Mouse (Mus musculus): ENCODE data around the gene Prkag2. TPM values are rescaled to one million over a fixed set of nuclear protein-coding genes. Genes with fewer than 3 reads are reported as not detected.

The Prkag2 gene
- polyA plus RNA-seq, 2 experiments: 3.1 to 4.0 TPM

DNA sequence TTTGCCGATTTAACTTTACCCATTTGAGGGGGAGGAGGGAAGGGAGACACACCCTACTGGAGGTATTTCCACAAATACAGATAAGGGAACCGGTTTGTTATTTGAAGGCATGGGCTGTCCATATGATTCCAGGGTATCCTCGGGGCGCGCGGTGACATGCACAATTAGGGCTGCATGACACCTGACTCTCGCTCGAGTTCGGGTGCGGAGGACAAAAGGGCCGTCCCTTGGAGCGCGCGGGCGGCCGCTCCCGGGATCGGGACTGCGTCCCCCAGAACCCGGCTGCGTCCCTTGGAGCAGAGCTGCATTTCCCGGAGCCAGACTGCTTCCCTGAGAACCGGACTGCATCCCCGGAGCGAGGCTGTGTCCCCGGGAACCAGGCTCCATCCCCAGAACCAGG lies 192.7 kb downstream of the Prkag2 start:
- peak in 1 of 3 experiments; percentile 20 for DNase-seq (ENCODE audit: low read depth in 3 of 3, low spot score in 3 of 3)

DNA sequence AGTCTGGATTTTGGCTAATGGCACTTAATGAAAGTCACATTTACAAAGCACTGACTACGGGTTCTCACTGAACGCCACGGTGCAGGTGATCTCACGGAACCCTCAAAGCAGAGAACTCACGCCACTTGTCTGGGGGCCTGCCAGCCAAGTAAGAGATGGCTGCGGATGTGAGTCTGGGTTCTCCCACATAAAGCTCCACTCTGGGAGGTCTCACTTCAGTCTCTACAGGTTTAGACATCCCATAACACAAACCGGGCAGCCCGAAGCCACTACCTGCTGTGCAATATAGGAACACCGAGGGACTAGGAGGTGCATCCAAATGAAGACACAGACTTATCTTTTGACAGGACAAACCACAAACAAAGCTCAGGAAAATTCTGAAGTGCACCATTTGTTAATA lies 193.6 kb downstream of the Prkag2 start:
- 68% methylated on average over 9 of the region's 9 CpGs for WGBS (ENCODE audit: insufficient replicate concordance)
- peaks cover 9% of the 10 kb centered on the region; the same call in 1 of the 2 replicates for H3K27me3 ChIP-seq (ENCODE audit: control insufficient read depth, insufficient read depth, low read length)
- no peak overlapping the region for H3K27ac ChIP-seq
- TF ChIP-seq EP300 (IDR thresholded peaks at IDR 0.05; ENCODE audit: low read depth): no peak
- no peak for TF ChIP-seq CTCF (IDR thresholded peaks at IDR 0.05; ENCODE audit: low read depth)
- H3K4me3 ChIP-seq (ENCODE audit: insufficient read depth in 1 of 2, low read depth in 2 of 2, low read length in 2 of 2): no peak overlapping the region
- DNase-seq (ENCODE audit: low read depth in 3 of 3, low spot score in 3 of 3) (no peak), ATAC-seq (ENCODE audit: insufficient read depth) (no peak)
- H3K9ac ChIP-seq (replicated peaks): no peak overlapping the region
- H3K4me2 ChIP-seq (ENCODE audit: low read depth): no peak overlapping the region
- H3K36me3 ChIP-seq (replicated peaks; ENCODE audit: control insufficient read depth, insufficient read depth, low read depth): no peaks in the 10 kb centered on the region
- peaks cover 0 to 4% of the 10 kb centered on the region in 2 experiments; a peak in 3 of 4 replicates for H3K4me1 ChIP-seq (replicated peaks; ENCODE audit: control insufficient read depth in 2 of 2, insufficient read depth in 2 of 2, low read length in 1 of 2)
- no peaks in the 10 kb centered on the region for H3K9me3 ChIP-seq (ENCODE audit: control insufficient read depth, low read length)

More for the DNA sequence above, 192.7 kb downstream of the Prkag2 start:
- no peak for TF ChIP-seq CTCF (IDR thresholded peaks at IDR 0.05; ENCODE audit: low read depth)
- TF ChIP-seq EP300 (IDR thresholded peaks at IDR 0.05; ENCODE audit: low read depth): no peak
- ATAC-seq (ENCODE audit: insufficient read depth): peak; percentile 19
- peak overlapping the region; percentile 58 for H3K9ac ChIP-seq (replicated peaks)
- peaks cover 9% of the 10 kb centered on the region; the same call in 1 of the 2 replicates for H3K27me3 ChIP-seq (ENCODE audit: control insufficient read depth, insufficient read depth, low read length)
- no peaks in the 10 kb centered on the region for H3K36me3 ChIP-seq (replicated peaks; ENCODE audit: control insufficient read depth, insufficient read depth, low read depth)
- H3K4me3 ChIP-seq (ENCODE audit: insufficient read depth in 1 of 2, low read depth in 2 of 2, low read length in 2 of 2): peak overlapping the region; percentile 56 to 66
- no peak overlapping the region for H3K27ac ChIP-seq
- H3K4me1 ChIP-seq (replicated peaks; ENCODE audit: control insufficient read depth in 2 of 2, insufficient read depth in 2 of 2, low read length in 1 of 2): peaks cover 0 to 4% of the 10 kb centered on the region in 2 experiments; a peak in 3 of 4 replicates
- peak overlapping the region; percentile 92 for H3K4me2 ChIP-seq (ENCODE audit: low read depth)
- no peaks in the 10 kb centered on the region for H3K9me3 ChIP-seq (ENCODE audit: control insufficient read depth, low read length)
- 1% methylated on average over 26 of the region's 26 CpGs for WGBS (ENCODE audit: insufficient replicate concordance)

DNA sequence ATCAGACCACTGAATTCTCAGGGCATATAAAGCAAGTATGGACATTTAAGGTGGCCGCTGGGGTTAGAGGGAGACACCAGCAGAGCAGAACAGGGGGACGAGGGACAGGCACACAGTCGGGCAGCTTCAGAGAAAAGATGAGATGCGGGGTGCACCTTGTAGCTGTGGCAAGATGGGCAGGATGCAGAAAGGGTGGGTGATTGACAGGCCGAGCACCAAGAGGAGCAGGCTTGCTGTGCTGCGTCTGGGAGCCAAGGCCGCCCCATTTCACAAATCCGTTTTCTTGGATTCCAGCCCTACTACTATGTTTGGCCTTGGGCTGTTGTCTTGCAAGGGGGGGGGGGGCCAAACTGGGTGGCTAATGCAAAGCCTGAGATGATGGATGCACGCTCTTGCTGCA lies 195.5 kb downstream of the Prkag2 start:
- no peak overlapping the region for H3K4me2 ChIP-seq (ENCODE audit: low read depth)
- 81% methylated on average over 9 of the region's 9 CpGs for WGBS (ENCODE audit: insufficient replicate concordance)
- H3K27me3 ChIP-seq (ENCODE audit: control insufficient read depth, insufficient read depth, low read length): peaks cover 9% of the 10 kb centered on the region; the same call in 1 of the 2 replicates
- H3K9ac ChIP-seq (replicated peaks): no peak overlapping the region
- TF ChIP-seq CTCF (IDR thresholded peaks at IDR 0.05; ENCODE audit: low read depth) (no peak), EP300 (IDR thresholded peaks at IDR 0.05; ENCODE audit: low read depth) (no peak)
- no peak overlapping the region for H3K4me3 ChIP-seq (ENCODE audit: insufficient read depth in 1 of 2, low read depth in 2 of 2, low read length in 2 of 2)
- ATAC-seq (ENCODE audit: insufficient read depth): no peak
- H3K4me1 ChIP-seq (replicated peaks; ENCODE audit: control insufficient read depth in 2 of 2, insufficient read depth in 2 of 2, low read length in 1 of 2): peaks cover 0 to 4% of the 10 kb centered on the region in 2 experiments; a peak in 3 of 4 replicates
- H3K9me3 ChIP-seq (ENCODE audit: control insufficient read depth, low read length): no peaks in the 10 kb centered on the region
- no peak overlapping the region for H3K27ac ChIP-seq
- no peaks in the 10 kb centered on the region for H3K36me3 ChIP-seq (replicated peaks; ENCODE audit: control insufficient read depth, insufficient read depth, low read depth)
- no peak for DNase-seq (ENCODE audit: low read depth in 3 of 3, low spot score in 3 of 3)

DNA sequence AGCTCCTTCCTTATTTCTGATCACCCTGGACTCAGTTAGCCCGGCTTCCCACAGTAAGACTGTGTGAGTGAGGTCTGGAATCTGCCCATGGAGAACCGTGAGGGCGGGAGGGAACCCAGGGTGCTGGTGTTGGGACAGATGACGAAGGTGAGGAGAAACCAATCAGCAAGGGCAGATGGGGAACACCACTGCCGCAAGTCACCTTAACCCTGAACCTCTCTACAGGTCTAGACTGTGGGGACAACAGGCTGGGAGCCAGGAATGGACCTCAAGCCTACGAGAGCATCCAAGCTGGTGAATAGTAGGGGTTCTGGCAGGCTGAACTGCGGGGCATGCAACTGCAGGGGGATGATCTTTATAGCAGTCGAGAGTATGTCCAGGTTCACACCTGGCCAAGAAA lies 196.0 kb downstream of the Prkag2 start:
- no peaks in the 10 kb centered on the region for H3K9me3 ChIP-seq (ENCODE audit: control insufficient read depth, low read length)
- H3K4me2 ChIP-seq (ENCODE audit: low read depth): no peak overlapping the region
- no peak for TF ChIP-seq CTCF (IDR thresholded peaks at IDR 0.05; ENCODE audit: low read depth)
- TF ChIP-seq EP300 (IDR thresholded peaks at IDR 0.05; ENCODE audit: low read depth): no peak
- H3K4me1 ChIP-seq (replicated peaks; ENCODE audit: control insufficient read depth in 2 of 2, insufficient read depth in 2 of 2, low read length in 1 of 2): peaks cover 0 to 4% of the 10 kb centered on the region in 2 experiments; a peak in 3 of 4 replicates
- H3K27ac ChIP-seq: no peak overlapping the region
- DNase-seq (ENCODE audit: low read depth in 3 of 3, low spot score in 3 of 3) (no peak), ATAC-seq (ENCODE audit: insufficient read depth) (no peak)
- no peak overlapping the region for H3K9ac ChIP-seq (replicated peaks)
- H3K27me3 ChIP-seq (ENCODE audit: control insufficient read depth, insufficient read depth, low read length): peaks cover 9% of the 10 kb centered on the region; the same call in 1 of the 2 replicates
- no peak overlapping the region for H3K4me3 ChIP-seq (ENCODE audit: insufficient read depth in 1 of 2, low read depth in 2 of 2, low read length in 2 of 2)
- H3K36me3 ChIP-seq (replicated peaks; ENCODE audit: control insufficient read depth, insufficient read depth, low read depth): no peaks in the 10 kb centered on the region
- 80% methylated on average over 8 of the region's 8 CpGs for WGBS (ENCODE audit: insufficient replicate concordance)

DNA sequence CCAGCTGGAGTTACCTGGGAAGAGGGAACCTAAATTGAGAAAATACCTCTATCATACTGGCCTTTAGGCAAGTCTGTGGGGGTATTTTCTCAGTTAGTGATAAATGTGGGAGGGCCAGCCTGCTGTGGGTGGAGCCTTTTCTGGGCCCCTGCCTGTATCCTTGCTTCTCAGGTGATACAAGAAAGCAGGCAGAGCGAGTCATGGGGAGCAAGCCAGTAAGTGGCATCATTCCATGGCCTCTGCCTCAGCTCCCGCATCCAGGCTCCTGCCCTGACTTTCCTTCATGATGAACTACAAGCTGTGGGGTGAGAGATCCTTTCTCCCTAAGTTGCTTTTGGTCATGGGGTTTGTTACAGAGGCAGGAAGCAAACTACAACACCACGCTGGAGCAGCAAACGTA lies 196.4 kb downstream of the Prkag2 start:
- Histone ChIP-seq H3K9ac (replicated peaks) (no peak overlapping the region), H3K27me3 (ENCODE audit: control insufficient read depth, insufficient read depth, low read length) (peaks cover 9% of the 10 kb centered on the region; the same call in 1 of the 2 replicates), H3K27ac (no peak overlapping the region), H3K4me2 (ENCODE audit: low read depth) (no peak overlapping the region), H3K4me1 (replicated peaks; ENCODE audit: control insufficient read depth in 2 of 2, insufficient read depth in 2 of 2, low read length in 1 of 2) (peaks cover 0 to 4% of the 10 kb centered on the region in 2 experiments; a peak in 3 of 4 replicates), H3K4me3 (ENCODE audit: insufficient read depth in 1 of 2, low read depth in 2 of 2, low read length in 2 of 2) (no peak overlapping the region), H3K36me3 (replicated peaks; ENCODE audit: control insufficient read depth, insufficient read depth, low read depth) (no peaks in the 10 kb centered on the region), H3K9me3 (ENCODE audit: control insufficient read depth, low read length) (no peaks in the 10 kb centered on the region)
- DNase-seq (ENCODE audit: low read depth in 3 of 3, low spot score in 3 of 3) (no peak), ATAC-seq (ENCODE audit: insufficient read depth) (no peak)
- WGBS (ENCODE audit: insufficient replicate concordance): 68% methylated on average over 4 of the region's 4 CpGs
- no peak for TF ChIP-seq CTCF (IDR thresholded peaks at IDR 0.05; ENCODE audit: low read depth)
- no peak for TF ChIP-seq EP300 (IDR thresholded peaks at IDR 0.05; ENCODE audit: low read depth)
